Mouse (Mus musculus) adrenal gland, postnatal 10 days (tissue): ENCODE measurements around the gene Nfasc. TPM values are rescaled to one million over a fixed set of nuclear protein-coding genes. Genes with fewer than 3 reads are reported as not detected.

Experiments
- DNase-seq: peaks from one replicate; pipeline ENCODE4 v3.0.0; 2021; ENCODE audit warnings: mixed read lengths
- total RNA-seq, 2 experiments: library from RNA; stranded (reverse); gene quantifications; 2 replicates each; pipeline ENCODE4 v1.2.3; 2021

Gene Nfasc
- total RNA-seq, 2 experiments from 2014 or later: 4.0 to 7.2 TPM

GRCm38 (mm10) chr1:132540701-132541100 lies 200.9 kb downstream of the Nfasc start:
- DNase-seq: no peak

DNA sequence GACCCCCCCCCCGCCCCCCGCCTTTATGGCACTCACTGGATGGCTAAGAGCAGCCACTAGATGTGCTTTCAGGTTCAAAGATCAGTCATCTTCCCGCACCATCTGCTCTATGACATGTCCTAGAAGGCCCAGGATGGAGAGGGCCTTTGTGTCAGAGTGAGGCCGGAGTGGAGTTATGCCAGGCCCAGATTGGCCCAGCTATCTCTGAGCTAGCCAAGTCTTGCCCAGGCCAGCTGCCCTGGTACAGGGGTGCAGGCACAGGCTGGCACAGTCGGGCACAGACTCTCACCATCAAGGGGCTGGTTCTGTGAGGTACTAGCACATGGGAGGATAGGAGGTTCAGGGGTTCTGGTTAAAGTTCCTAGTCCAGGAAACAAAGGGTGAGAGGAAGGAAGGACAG lies 203.9 kb downstream of the Nfasc start:
- no peak for DNase-seq

DNA sequence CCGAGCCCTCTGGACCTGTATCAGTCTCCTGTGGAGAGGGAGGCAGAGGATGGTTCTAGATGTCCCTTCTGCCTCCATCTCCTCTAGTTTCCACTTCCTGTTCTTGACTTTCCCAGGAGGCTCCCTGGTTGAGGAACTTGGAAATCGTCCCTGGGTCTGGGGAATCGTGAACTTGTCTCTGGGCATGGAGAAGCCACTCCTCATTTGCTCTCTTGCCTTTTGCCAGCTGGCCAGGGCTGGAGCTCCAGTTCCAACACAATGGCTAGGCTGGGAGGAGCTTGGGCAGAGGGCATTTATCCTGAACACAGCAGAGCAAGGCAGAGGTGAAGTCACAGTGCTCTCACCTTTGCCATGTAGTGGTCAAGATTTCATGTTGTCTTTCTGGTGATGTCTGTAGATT lies 205.2 kb downstream of the Nfasc start:
- no peak for DNase-seq

DNA sequence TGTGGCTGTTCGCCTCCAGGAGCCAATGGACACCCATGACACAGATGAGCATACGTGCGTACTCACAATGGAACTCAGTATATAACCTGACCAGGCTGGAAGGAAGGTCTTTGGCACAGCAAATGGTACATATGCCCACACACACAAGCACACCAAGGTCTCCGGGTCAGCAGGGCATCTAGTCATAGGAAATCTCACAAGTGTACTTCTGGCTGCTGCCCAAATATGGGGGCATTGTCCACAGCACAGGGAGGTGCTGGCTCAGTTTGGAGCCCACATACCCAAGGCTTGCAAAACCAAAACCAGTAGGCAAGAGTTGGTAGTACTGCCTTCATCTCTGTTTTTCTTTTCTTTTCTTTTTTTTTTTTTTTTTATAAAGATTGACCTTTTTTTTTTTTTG lies 206.1 kb downstream of the Nfasc start:
- no peak for DNase-seq

GRCm38 (mm10) chr1:132533840-132534239 lies 207.8 kb downstream of the Nfasc start:
- no peak for DNase-seq

GRCm38 (mm10) chr1:132532521-132532920 lies 209.1 kb downstream of the Nfasc start:
- DNase-seq: no peak

DNA sequence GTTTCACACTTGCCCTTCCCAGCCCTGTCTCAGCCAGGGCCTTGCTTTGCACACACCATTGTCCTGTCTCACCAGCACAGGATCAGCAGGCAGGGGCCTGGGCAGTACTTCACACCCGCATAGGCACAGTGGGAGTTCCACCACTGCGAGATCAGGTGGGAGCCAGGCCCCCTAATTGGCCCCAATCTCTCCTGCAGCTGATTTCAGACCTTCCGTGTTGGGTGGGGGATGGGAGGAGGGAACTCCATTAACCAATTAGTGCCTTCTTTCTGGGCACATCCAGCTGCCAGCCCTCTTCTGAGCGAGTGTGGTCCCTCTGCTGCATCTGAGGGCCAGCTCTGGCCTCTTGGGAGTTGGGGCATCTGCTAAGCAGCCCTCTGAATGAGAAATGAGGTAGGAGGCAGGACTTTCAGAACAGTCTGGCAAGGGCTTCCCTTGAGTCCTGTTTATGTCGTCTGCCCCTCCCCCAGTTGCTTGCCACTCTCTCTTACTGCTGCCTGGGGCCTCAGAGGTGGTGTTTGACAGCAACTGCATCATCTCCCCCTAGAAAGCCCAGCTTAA lies 210.9 kb downstream of the Nfasc start:
- no peak for DNase-seq

DNA sequence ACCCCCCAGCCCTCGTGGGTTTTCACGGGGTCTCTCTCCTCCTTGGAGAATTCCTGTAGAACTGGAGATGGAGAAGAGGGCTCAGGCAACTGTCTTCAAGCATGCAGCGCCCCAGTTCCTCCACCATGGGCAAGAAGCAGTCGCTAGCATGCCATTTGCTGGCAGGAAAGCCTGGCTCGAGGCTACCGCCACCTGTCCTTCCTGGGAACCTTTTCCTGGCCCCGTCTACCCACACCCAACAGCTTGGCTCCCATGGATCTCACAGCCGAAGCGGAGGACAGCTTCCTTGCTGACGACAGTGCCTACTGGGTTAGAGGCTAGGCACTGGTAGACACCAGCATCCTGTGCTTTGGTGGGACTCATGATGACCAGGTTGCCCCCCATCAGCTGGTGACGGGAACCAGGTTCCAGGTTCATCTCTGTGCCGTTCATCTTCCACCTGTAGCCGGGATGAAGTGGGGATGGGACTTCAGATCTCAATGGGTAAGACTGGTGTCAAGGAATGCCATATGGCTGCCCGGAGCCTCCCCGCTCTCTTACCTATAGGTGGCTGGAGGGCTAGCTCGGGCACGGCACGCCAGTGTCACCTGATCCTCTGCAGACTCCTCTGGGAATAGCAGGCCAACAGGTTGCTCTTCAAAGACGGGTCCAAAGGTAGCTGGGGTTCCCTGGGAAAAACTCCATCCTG lies 212.8 kb downstream of the Nfasc start:
- DNase-seq: no peak

DNA sequence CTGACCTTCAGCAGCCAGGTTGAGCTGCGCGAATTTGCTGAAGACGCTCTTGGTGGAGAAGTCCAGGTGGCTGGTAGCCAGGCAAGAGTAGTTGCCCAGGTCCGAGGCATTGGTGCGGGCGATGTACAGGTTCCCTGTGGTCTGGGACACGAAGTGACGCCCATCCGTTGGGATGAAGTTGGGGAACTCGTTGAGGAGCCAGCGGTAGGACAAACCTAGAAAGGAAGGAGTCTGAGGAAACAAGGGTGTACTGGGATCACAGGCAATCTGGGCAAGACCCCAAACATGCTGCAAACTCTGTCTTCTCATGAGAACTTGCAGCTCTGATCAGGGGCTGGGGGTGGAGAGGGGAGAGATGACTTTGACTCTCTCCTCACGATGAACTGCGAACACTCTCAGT lies 213.5 kb downstream of the Nfasc start:
- DNase-seq: no peak

- peak; percentile 86 for DNase-seq
These were observed 215.8 kb downstream of the Nfasc start for GRCm38 (mm10) chr1:132525832-132526231.

DNA sequence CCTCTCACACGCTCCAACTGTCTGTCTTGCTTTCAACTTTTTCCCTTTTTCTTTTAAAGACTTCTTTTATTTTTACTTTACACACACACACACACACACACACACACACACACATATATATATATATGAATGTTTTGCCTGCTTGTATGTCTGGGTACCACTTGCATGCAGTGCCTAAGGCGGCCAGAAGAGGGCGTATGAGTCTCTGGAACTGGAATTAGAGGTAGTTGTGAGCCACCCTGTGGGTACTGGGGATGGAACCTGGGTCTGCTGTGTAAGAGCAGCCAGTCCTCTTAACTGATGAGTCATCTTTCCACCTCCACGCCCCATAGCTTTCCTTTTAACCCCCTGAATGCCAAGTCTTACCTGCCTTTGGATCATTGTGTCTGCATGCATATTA lies 217.7 kb downstream of the Nfasc start:
- peak; percentile 35 for DNase-seq

GRCm38 (mm10) chr1:132523048-132523447 lies 218.5 kb downstream of the Nfasc start:
- DNase-seq: no peak

DNA sequence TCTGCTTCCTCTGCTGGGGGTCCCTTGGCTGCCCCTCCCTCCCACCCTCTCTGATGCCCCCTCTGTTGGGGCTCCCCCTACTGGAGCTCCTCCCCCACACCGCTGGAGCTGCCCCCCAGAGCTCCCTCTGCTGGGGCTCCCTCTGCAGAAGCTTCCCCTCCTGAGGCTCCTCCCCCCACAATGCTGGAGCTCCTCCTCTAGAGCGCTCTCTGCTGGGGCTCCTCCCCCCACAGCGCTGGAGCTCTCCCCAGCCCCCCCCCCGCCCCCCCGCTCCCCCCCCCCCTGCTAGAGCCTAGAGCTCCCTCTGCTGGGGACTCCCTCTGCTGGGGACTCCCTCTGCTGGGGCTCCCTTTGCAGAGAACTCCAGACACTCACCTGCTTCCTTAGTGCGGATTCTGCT lies 220.8 kb downstream of the Nfasc start:
- DNase-seq: peak; percentile 74

- no peak for DNase-seq
These were observed 221.9 kb downstream of the Nfasc start for GRCm38 (mm10) chr1:132519734-132520133.

DNA sequence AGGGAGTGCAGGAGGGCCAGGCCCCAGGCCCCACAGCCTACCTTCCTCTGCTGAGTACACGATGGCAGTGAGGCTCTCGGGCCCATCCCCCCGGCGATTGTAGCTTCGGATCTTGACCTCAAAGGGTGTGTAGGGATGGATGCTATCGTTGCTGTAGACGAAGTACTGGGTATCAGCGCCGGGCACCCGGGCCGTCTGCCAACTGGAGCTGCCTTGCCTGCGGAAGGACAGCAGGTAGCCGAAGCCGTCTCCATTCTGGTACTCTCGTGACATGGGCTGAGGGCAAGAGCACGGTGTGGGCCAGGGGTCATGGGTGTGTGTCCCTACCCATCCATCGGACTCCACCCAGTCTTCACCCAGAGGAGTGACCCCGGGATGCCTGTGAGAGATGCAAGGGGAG lies 223.0 kb downstream of the Nfasc start:
- no peak for DNase-seq

DNA sequence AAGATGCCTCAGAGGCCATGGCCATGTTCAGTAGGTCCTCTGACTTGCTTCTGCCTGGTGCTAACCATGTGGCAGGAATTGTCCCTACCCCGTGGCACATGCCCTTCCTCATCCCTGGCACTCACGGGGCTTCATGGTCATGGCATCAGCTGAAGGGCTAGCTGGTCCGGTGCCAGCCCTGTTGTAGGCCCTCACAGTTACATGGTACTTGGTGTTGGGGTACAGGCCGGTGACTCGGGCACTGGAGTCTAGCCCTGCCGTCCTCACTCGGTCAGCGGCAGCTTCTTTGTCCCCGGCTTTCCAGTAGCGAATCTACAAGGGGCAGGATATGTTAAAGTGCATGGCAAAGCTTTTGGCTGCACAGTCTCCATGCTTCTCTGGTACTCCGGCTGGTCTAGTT lies 224.8 kb downstream of the Nfasc start:
- no peak for DNase-seq

DNA sequence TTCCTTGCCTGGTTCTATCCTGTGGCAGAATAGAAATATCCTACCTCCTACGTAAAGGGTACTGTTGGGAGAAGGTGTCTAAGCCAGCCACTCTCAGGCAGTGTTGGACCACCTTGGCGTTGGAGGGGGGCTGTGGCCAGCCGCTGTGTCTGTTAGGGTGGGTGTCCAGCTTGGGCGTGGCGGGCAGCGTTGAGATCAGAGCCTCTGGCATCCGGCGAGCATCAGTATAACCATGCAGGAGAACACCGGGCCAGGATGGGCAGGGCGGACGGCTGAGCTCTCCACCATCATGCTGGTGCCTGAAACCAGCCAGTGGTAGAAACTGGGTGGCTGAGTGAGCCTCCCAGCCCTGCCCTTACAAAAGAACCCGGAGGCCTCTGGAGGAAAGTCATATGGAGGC lies 226.3 kb downstream of the Nfasc start:
- no peak for DNase-seq

Other genes with a start within 250 kb of the Nfasc start
- 1 to 10 TPM; 2.6 to 3.8 TPM for gene Tmem81, start 235.6 kb downstream of the Nfasc start, total RNA-seq
- under 1 TPM; 0.42 to 0.58 TPM for gene Cntn2, start 198.5 kb downstream of the Nfasc start, total RNA-seq
- 1 to 10 TPM; 6.9 to 7.1 TPM for gene Lrrn2, start 138.5 kb upstream of the Nfasc start, total RNA-seq